Mouse (Mus musculus) central nervous system, embryonic 14 days (tissue): ENCODE data around the gene Morn5. TPM values are rescaled to one million over a fixed set of nuclear protein-coding genes. Genes with fewer than 3 reads are reported as not detected.

Experiments used
- polyA plus RNA-seq: library from polyadenylated mRNA; depleted of rRNA; stranded (reverse); fragments of >200 nt; gene quantifications from 2 replicates; pipeline ENCODE4 v1.2.3, GENCODE M21; 2012; rRNA removed

Morn5 gene
- polyA plus RNA-seq: 1.6 and 2.1 TPM in 2 replicates

GRCm38 (mm10) chr2:36048748-36049566, at the start of gene Morn5, which contains the start of gene Ndufa8:
TSS of gene Morn5 (plus strand) at chr2:36049458.
TSS of gene Ndufa8 (minus strand) at chr2:36049406.

GRCm38 (mm10) chr2:36104956-36105741, 55.9 kb downstream of the Morn5 start, which contains the start of gene Lhx6:
TSS of gene Lhx6 (minus strand) at chr2:36105408.

Other genes with a start within 250 kb of the Morn5 start
- 7.0 and 8.1 TPM in 2 replicates for gene Ttll11, start 69.5 kb upstream of the Morn5 start, polyA plus RNA-seq
- 138 and 143 TPM in 2 replicates for gene Ndufa8, start 52 bp upstream of the Morn5 start, polyA plus RNA-seq
- gene Lhx6, start 56.0 kb downstream of the Morn5 start, polyA plus RNA-seq: 12.4 and 21.0 TPM in 2 replicates
- 25.0 and 28.1 TPM in 2 replicates for gene Mrrf, start 86.9 kb downstream of the Morn5 start, polyA plus RNA-seq
- 71.9 and 76.5 TPM in 2 replicates for gene Rbm18, start 87.3 kb downstream of the Morn5 start, polyA plus RNA-seq
- gene Ptgs1, start 181.0 kb downstream of the Morn5 start, polyA plus RNA-seq: 2.5 and 4.7 TPM in 2 replicates